Mouse (Mus musculus): Measurements from ENCODE around the gene Batf3. TPM values are rescaled to one million over a fixed set of nuclear protein-coding genes. Genes with fewer than 3 reads are reported as not detected.

Gene Batf3
- polyA plus RNA-seq, 1 experiment from 2014 or later: 3.0 TPM

GRCm38 (mm10) chr1:191073001-191073400, 24.6 kb upstream of the Batf3 start:
- WGBS: 73% methylated on average over 6 of the region's 6 CpGs
- Histone ChIP-seq H3K27ac (replicated peaks in 1 of 2; ENCODE audit: control insufficient read depth in 1 of 2, insufficient read depth in 1 of 2, low read depth in 2 of 2, low read length in 2 of 2) (0 out of 4 replicates have a peak overlapping the region, but pooled peaks have one; percentile 7 to 21), H3K27me3 (ENCODE audit: control insufficient read depth, insufficient read depth, low read length) (no peaks in the 10 kb centered on the region), H3K4me3 (ENCODE audit: control insufficient read depth in 1 of 2, insufficient read depth in 1 of 2, low read depth in 1 of 2, low read length in 2 of 2) (no peak overlapping the region), H3K4me1 (ENCODE audit: control insufficient read depth in 2 of 2, insufficient read depth in 2 of 2, low read length in 2 of 2) (peaks cover 0 to 3% of the 10 kb centered on the region in 2 experiments; a peak in 1 of 4 replicates), H3K9ac (ENCODE audit: low read length) (no peak overlapping the region), H3K36me3 (ENCODE audit: control insufficient read depth, insufficient read depth, low read length) (peaks cover 95% of the 10 kb centered on the region), H3K9me3 (ENCODE audit: control insufficient read depth, low read length) (no peaks in the 10 kb centered on the region), H3K4me2 (ENCODE audit: low read length) (no peak overlapping the region)
- ATAC-seq (ENCODE audit: insufficient number of reproducible peaks, insufficient read depth, low FRiP score, low read depth): 0 out of 2 replicates have a peak, but pooled peaks have one; percentile 6

DNA sequence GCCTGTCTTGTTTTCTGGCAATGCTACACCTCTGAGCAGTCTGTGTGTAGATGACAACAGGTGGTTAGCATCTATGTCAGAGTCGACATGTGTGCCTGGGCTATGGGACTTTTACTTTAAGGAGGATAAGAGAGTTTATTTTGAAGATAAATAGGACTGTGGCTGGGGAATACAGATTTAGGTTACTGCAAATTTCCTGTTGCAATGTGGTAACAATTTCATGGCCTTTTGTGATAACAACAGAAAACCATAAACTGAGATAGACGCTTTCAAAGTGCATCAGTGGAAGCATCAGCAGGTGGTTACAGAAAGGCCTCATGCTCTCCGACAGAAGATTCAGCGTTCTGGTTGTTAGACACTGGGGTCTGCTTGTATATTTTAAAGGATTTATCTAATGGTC, 24.2 kb upstream of the Batf3 start:
- Histone ChIP-seq H3K36me3 (ENCODE audit: control insufficient read depth, insufficient read depth, low read length) (peaks cover 96% of the 10 kb centered on the region), H3K27ac (replicated peaks in 1 of 2; ENCODE audit: control insufficient read depth in 1 of 2, insufficient read depth in 1 of 2, low read depth in 2 of 2, low read length in 2 of 2) (no peak overlapping the region), H3K9ac (ENCODE audit: low read length) (no peak overlapping the region), H3K4me3 (ENCODE audit: control insufficient read depth in 1 of 2, insufficient read depth in 1 of 2, low read depth in 1 of 2, low read length in 2 of 2) (no peak overlapping the region), H3K4me2 (ENCODE audit: low read length) (no peak overlapping the region), H3K4me1 (ENCODE audit: control insufficient read depth in 2 of 2, insufficient read depth in 2 of 2, low read length in 2 of 2) (peaks cover 0 to 3% of the 10 kb centered on the region in 2 experiments; a peak in 1 of 4 replicates), H3K27me3 (ENCODE audit: control insufficient read depth, insufficient read depth, low read length) (no peaks in the 10 kb centered on the region), H3K9me3 (ENCODE audit: control insufficient read depth, low read length) (no peaks in the 10 kb centered on the region)
- 85% methylated on average over 4 of the region's 4 CpGs for WGBS
- no peak for ATAC-seq (ENCODE audit: insufficient number of reproducible peaks, insufficient read depth, low FRiP score, low read depth)

DNA sequence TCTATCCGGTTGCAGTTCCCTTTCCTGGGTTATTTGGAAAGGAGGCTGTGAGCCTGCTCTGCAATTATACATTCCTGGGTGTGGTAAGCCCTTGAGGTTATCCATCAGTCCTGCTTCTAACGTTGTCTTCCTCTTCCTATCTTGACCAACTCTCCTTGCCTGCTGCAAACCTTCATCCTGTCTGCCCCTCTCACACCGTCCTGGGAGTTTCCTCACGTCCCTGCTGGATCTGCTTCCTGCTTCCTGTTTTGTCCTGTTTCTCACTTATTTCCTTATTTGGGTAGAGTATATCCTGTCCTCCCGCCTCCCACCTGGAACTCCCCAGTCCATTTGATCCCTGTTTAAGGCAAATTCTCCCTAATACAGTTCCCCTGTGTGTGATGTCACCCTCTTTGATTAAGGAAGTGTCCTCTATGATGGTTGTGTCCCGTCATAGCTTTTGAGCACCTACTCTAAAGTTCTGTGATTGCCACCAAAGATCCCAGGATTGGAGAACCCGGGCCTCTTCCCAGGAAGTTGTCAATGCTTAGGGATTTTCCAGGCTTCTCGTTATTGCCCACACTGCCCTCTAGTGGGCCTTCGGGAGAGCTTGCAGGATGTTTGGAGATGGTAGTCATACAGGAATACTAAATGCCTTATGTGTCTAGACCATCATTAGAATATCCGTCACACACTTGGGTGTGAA, 22.3 kb upstream of the Batf3 start:
- Histone ChIP-seq H3K36me3 (ENCODE audit: control insufficient read depth, insufficient read depth, low read length) (peaks cover 88% of the 10 kb centered on the region), H3K9me3 (ENCODE audit: control insufficient read depth, low read length) (no peaks in the 10 kb centered on the region), H3K4me2 (ENCODE audit: low read length) (no peak overlapping the region; the same call in 1 of the 2 replicates), H3K4me3 (ENCODE audit: control insufficient read depth in 1 of 2, insufficient read depth in 1 of 2, low read depth in 1 of 2, low read length in 2 of 2) (no peak overlapping the region), H3K27ac (replicated peaks in 1 of 2; ENCODE audit: control insufficient read depth in 1 of 2, insufficient read depth in 1 of 2, low read depth in 2 of 2, low read length in 2 of 2) (peak overlapping the region; percentile 53 to 61), H3K4me1 (ENCODE audit: control insufficient read depth in 2 of 2, insufficient read depth in 2 of 2, low read length in 2 of 2) (peaks cover 0 to 3% of the 10 kb centered on the region in 2 experiments; a peak in 1 of 4 replicates), H3K9ac (ENCODE audit: low read length) (no peak overlapping the region), H3K27me3 (ENCODE audit: control insufficient read depth, insufficient read depth, low read length) (no peaks in the 10 kb centered on the region)
- ATAC-seq (ENCODE audit: insufficient number of reproducible peaks, insufficient read depth, low FRiP score, low read depth): no peak
- 42% methylated on average over 10 of the region's 10 CpGs for WGBS

GRCm38 (mm10) chr1:191083230-191083629, 14.4 kb upstream of the Batf3 start:
- Histone ChIP-seq H3K36me3 (ENCODE audit: control insufficient read depth, insufficient read depth, low read length) (peaks cover 62% of the 10 kb centered on the region), H3K27ac (replicated peaks in 1 of 2; ENCODE audit: control insufficient read depth in 1 of 2, insufficient read depth in 1 of 2, low read depth in 2 of 2, low read length in 2 of 2) (no peak overlapping the region), H3K4me1 (ENCODE audit: control insufficient read depth in 2 of 2, insufficient read depth in 2 of 2, low read length in 2 of 2) (no peaks in the 10 kb centered on the region), H3K4me3 (ENCODE audit: control insufficient read depth in 1 of 2, insufficient read depth in 1 of 2, low read depth in 1 of 2, low read length in 2 of 2) (no peak overlapping the region), H3K27me3 (ENCODE audit: control insufficient read depth, insufficient read depth, low read length) (no peaks in the 10 kb centered on the region), H3K4me2 (ENCODE audit: low read length) (no peak overlapping the region), H3K9me3 (ENCODE audit: control insufficient read depth, low read length) (no peaks in the 10 kb centered on the region), H3K9ac (ENCODE audit: low read length) (no peak overlapping the region)
- 89% methylated on average over 8 of the region's 8 CpGs for WGBS
- ATAC-seq (ENCODE audit: insufficient number of reproducible peaks, insufficient read depth, low FRiP score, low read depth): no peak

DNA sequence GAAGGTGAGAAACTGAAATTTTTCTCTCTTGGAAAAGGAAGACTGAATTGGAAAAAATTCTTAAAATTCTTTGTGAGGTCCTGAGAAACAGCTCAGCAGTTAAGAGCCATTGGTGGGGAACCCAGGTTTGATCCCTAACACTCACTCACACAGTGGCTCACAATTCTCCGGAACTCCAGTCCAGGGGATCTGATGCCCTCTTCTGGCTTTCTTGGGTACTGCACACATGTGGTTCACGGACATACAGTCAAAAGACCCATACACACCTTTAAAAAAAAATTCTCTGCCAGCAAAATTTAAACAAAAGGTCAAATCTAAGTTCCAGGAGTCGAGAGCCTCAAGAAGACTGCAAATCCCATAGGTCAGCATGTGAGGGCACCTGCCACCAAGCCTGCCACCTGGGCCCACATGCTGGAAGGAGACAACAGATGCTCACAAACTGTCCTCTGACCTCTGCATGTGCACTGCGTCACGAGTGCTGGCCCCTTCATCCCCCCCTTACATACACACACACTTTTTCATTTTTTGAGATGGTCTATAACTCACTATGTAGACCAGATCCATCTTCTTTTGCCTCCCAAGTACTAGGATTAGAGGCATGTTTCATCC, 12.6 kb upstream of the Batf3 start:
- Histone ChIP-seq H3K36me3 (ENCODE audit: control insufficient read depth, insufficient read depth, low read length) (peaks cover 53% of the 10 kb centered on the region), H3K4me3 (ENCODE audit: control insufficient read depth in 1 of 2, insufficient read depth in 1 of 2, low read depth in 1 of 2, low read length in 2 of 2) (no peak overlapping the region), H3K9me3 (ENCODE audit: control insufficient read depth, low read length) (no peaks in the 10 kb centered on the region), H3K4me2 (ENCODE audit: low read length) (no peak overlapping the region), H3K27ac (replicated peaks in 1 of 2; ENCODE audit: control insufficient read depth in 1 of 2, insufficient read depth in 1 of 2, low read depth in 2 of 2, low read length in 2 of 2) (no peak overlapping the region), H3K27me3 (ENCODE audit: control insufficient read depth, insufficient read depth, low read length) (no peaks in the 10 kb centered on the region), H3K9ac (ENCODE audit: low read length) (no peak overlapping the region), H3K4me1 (ENCODE audit: control insufficient read depth in 2 of 2, insufficient read depth in 2 of 2, low read length in 2 of 2) (peaks cover 4 to 7% of the 10 kb centered on the region in 2 experiments; a peak in 2 of 4 replicates)
- 79% methylated on average over 5 of the region's 5 CpGs for WGBS
- no peak for ATAC-seq (ENCODE audit: insufficient number of reproducible peaks, insufficient read depth, low FRiP score, low read depth)

DNA sequence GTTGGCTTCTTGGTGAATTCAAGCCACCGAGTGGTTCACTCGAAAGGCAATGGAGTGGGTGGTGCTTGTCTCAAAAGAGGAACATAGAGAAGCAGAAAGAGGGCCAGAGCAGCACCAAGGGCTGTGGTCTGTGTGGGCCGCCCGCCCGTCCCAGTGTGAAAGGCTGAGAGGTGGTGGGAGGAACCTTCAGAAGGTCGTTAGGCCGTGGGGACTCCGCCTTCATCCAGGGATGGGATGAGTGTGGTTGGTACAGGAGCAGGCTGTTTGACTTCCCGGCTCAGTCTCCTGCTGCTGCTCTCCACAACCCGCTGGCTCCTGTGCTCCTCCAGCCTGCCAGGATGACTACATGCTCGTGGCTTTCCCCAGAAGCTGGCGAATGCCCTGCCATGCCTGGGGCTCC, 12.1 kb upstream of the Batf3 start:
- 80% methylated on average over 12 of the region's 12 CpGs for WGBS
- Histone ChIP-seq H3K4me2 (ENCODE audit: low read length) (no peak overlapping the region), H3K36me3 (ENCODE audit: control insufficient read depth, insufficient read depth, low read length) (peaks cover 47% of the 10 kb centered on the region), H3K9ac (ENCODE audit: low read length) (no peak overlapping the region), H3K4me1 (ENCODE audit: control insufficient read depth in 2 of 2, insufficient read depth in 2 of 2, low read length in 2 of 2) (peaks cover 4 to 7% of the 10 kb centered on the region in 2 experiments; a peak in 2 of 4 replicates), H3K27ac (replicated peaks in 1 of 2; ENCODE audit: control insufficient read depth in 1 of 2, insufficient read depth in 1 of 2, low read depth in 2 of 2, low read length in 2 of 2) (no peak overlapping the region), H3K9me3 (ENCODE audit: control insufficient read depth, low read length) (no peaks in the 10 kb centered on the region), H3K27me3 (ENCODE audit: control insufficient read depth, insufficient read depth, low read length) (no peaks in the 10 kb centered on the region), H3K4me3 (ENCODE audit: control insufficient read depth in 1 of 2, insufficient read depth in 1 of 2, low read depth in 1 of 2, low read length in 2 of 2) (no peak overlapping the region)
- ATAC-seq (ENCODE audit: insufficient number of reproducible peaks, insufficient read depth, low FRiP score, low read depth): no peak

- Histone ChIP-seq H3K4me1 (ENCODE audit: control insufficient read depth in 2 of 2, insufficient read depth in 2 of 2, low read length in 2 of 2) (peaks cover 4 to 7% of the 10 kb centered on the region in 2 experiments; a peak in 2 of 4 replicates), H3K36me3 (ENCODE audit: control insufficient read depth, insufficient read depth, low read length) (peaks cover 41% of the 10 kb centered on the region), H3K27me3 (ENCODE audit: control insufficient read depth, insufficient read depth, low read length) (no peaks in the 10 kb centered on the region), H3K4me3 (ENCODE audit: control insufficient read depth in 1 of 2, insufficient read depth in 1 of 2, low read depth in 1 of 2, low read length in 2 of 2) (no peak overlapping the region), H3K4me2 (ENCODE audit: low read length) (no peak overlapping the region), H3K9me3 (ENCODE audit: control insufficient read depth, low read length) (no peaks in the 10 kb centered on the region), H3K9ac (ENCODE audit: low read length) (no peak overlapping the region), H3K27ac (replicated peaks in 1 of 2; ENCODE audit: control insufficient read depth in 1 of 2, insufficient read depth in 1 of 2, low read depth in 2 of 2, low read length in 2 of 2) (no peak overlapping the region)
- no peak for ATAC-seq (ENCODE audit: insufficient number of reproducible peaks, insufficient read depth, low FRiP score, low read depth)
- 83% methylated on average over 7 of the region's 7 CpGs for WGBS
Measured at GRCm38 (mm10) chr1:191086304-191086878, 11.3 kb upstream of the Batf3 start.
